Mouse (Mus musculus) neural tube, embryonic 14.5 days (tissue): Measurements from ENCODE around the gene Alad. TPM values are rescaled to one million over a fixed set of nuclear protein-coding genes. Genes with fewer than 3 reads are reported as not detected.

Experiments
- ATAC-seq: fragments of 200-750 bp; cut with Nextera tagmentation; 2 replicates; pipeline ENCODE4 v1.8.0; 2017; ENCODE audit warnings: low read depth, mild to moderate bottlenecking, moderate TSS enrichment, moderate library complexity
- H3K27ac ChIP-seq: fragments of 300-500 bp; sonication (generic); 2 replicates; pipeline ENCODE4 v1.5.1; 2014; ENCODE audit warnings: low read depth, mild to moderate bottlenecking, control low read depth, low read length, moderate library complexity, mixed read lengths
- H3K27me3 ChIP-seq: fragments of 300-500 bp; sonication (generic); 2 replicates; pipeline ENCODE4 v1.6.1; 2014; ENCODE audit warnings: low read length; ENCODE audit not compliant: control insufficient read depth, insufficient read depth
- H3K36me3 ChIP-seq: fragments of 300-500 bp; sonication (generic); 2 replicates; pipeline ENCODE4 v1.6.1; 2014; ENCODE audit warnings: low read length, mixed read lengths; ENCODE audit not compliant: control insufficient read depth, insufficient read depth
- H3K4me1 ChIP-seq: fragments of 300-500 bp; sonication (generic); 2 replicates; pipeline ENCODE4 v1.6.1; 2014; ENCODE audit warnings: low read length; ENCODE audit not compliant: control insufficient read depth, insufficient read depth
- H3K4me2 ChIP-seq: fragments of 300-500 bp; sonication (generic); 2 replicates; pipeline ENCODE4 v1.6.1; 2014; ENCODE audit warnings: mild to moderate bottlenecking, low read depth, low read length, control low read depth
- H3K4me3 ChIP-seq: fragments of 300-500 bp; sonication (generic); 2 replicates; pipeline ENCODE4 v1.5.1; 2014; ENCODE audit warnings: low read depth, low read length, control low read depth, mixed read lengths
- H3K9ac ChIP-seq: fragments of 300-500 bp; sonication (generic); replicated peaks from 2 replicates; pipeline ENCODE4 v1.6.1; 2014; ENCODE audit warnings: low read depth, mild to moderate bottlenecking, control low read depth, low read length, mixed read lengths
- H3K9me3 ChIP-seq: fragments of 300-500 bp; sonication (generic); 2 replicates; pipeline ENCODE4 v1.6.1; 2016; ENCODE audit warnings: low read length; ENCODE audit not compliant: control insufficient read depth
- WGBS: fragments of 180-500 bp; shearing (Covaris S2); extraction: QIAGEN DNeasy Blood & Tissue Kit; methylation state at CpG from one replicate; pipeline ENCODE4 v1.1.7; 2014; 5-methylcytosine and 5-hydroxymethylcytosine counted together
- polyA plus RNA-seq: library from polyadenylated mRNA; unstranded; fragments of >200 nt; fragmentation: Nextera tagmentation; extraction: Ambion mirVana; gene quantifications from 2 replicates; pipeline ENCODE4 v1.2.1, GENCODE M21; 2014

Alad gene
- polyA plus RNA-seq: 69.9 and 79.0 TPM in 2 replicates

GRCm38 (mm10) chr4:62519849-62520233, at the start of gene Alad:
Alad (minus strand) TSS chr4:62519918.
- H3K9me3 ChIP-seq: no peaks in the 10 kb centered on the region
- H3K9ac ChIP-seq: peak within 1 kb of the TSS; percentile 80
- peak within 1 kb of the TSS; percentile 80 for H3K27ac ChIP-seq
- peaks cover 16% of the 10 kb centered on the region for H3K4me1 ChIP-seq
- H3K4me2 ChIP-seq: peak within 1 kb of the TSS; percentile 79
- peak within 1 kb of the TSS; percentile 81 for H3K4me3 ChIP-seq
- peaks cover 3% of the 10 kb centered on the region; the same call in 1 of the 2 replicates for H3K27me3 ChIP-seq
- peak; percentile 88 for ATAC-seq
- WGBS: under 1% methylated on average over 34 of the region's 37 CpGs
- H3K36me3 ChIP-seq: no peaks in the 10 kb centered on the region

- Histone ChIP-seq H3K4me1 (no peaks in the 10 kb centered on the region), H3K9ac (no peak overlapping the region), H3K36me3 (no peaks in the 10 kb centered on the region), H3K4me2 (no peak overlapping the region), H3K9me3 (no peaks in the 10 kb centered on the region), H3K4me3 (no peak overlapping the region), H3K27ac (no peak overlapping the region), H3K27me3 (no peaks in the 10 kb centered on the region)
- no peak for ATAC-seq
- 100% methylated on average over 1 of the region's 1 CpGs for WGBS
Observed at GRCm38 (mm10) chr4:62568359-62568758, 48.6 kb upstream of the Alad start.

- no peak overlapping the region for H3K9ac ChIP-seq
- no peak overlapping the region for H3K27ac ChIP-seq
- H3K36me3 ChIP-seq: no peaks in the 10 kb centered on the region
- ATAC-seq: no peak
- no peaks in the 10 kb centered on the region for H3K4me1 ChIP-seq
- H3K27me3 ChIP-seq: no peaks in the 10 kb centered on the region
- no peak overlapping the region for H3K4me3 ChIP-seq
- no peaks in the 10 kb centered on the region for H3K9me3 ChIP-seq
- 87% methylated on average over 6 of the region's 6 CpGs for WGBS
- no peak overlapping the region for H3K4me2 ChIP-seq
Observed at GRCm38 (mm10) chr4:62567696-62568095, 48.0 kb upstream of the Alad start.

GRCm38 (mm10) chr4:62566530-62566929, 46.8 kb upstream of the Alad start:
- H3K36me3 ChIP-seq: no peaks in the 10 kb centered on the region
- WGBS: 92% methylated on average over 4 of the region's 4 CpGs
- ATAC-seq: no peak
- no peak overlapping the region for H3K4me3 ChIP-seq
- H3K4me1 ChIP-seq: no peaks in the 10 kb centered on the region
- H3K27ac ChIP-seq: no peak overlapping the region
- H3K9me3 ChIP-seq: no peaks in the 10 kb centered on the region
- H3K9ac ChIP-seq: no peak overlapping the region
- no peaks in the 10 kb centered on the region for H3K27me3 ChIP-seq
- H3K4me2 ChIP-seq: no peak overlapping the region

GRCm38 (mm10) chr4:62562006-62562405, 42.3 kb upstream of the Alad start:
- Histone ChIP-seq H3K9ac (no peak overlapping the region), H3K4me3 (no peak overlapping the region), H3K4me1 (no peaks in the 10 kb centered on the region), H3K36me3 (no peaks in the 10 kb centered on the region), H3K27me3 (no peaks in the 10 kb centered on the region), H3K4me2 (no peak overlapping the region), H3K9me3 (no peaks in the 10 kb centered on the region), H3K27ac (no peak overlapping the region)
- ATAC-seq: no peak
- 71% methylated on average over 4 of the region's 4 CpGs for WGBS

GRCm38 (mm10) chr4:62561630-62562001, 41.9 kb upstream of the Alad start:
- Histone ChIP-seq H3K27me3 (no peaks in the 10 kb centered on the region), H3K9ac (no peak overlapping the region), H3K4me3 (no peak overlapping the region), H3K4me1 (no peaks in the 10 kb centered on the region), H3K36me3 (no peaks in the 10 kb centered on the region), H3K27ac (no peak overlapping the region), H3K9me3 (no peaks in the 10 kb centered on the region), H3K4me2 (no peak overlapping the region)
- ATAC-seq: peak; percentile 9; the same call in 1 of the 2 replicates
- WGBS: 38% methylated on average over 3 of the region's 3 CpGs

- 22% methylated on average over 4 of the region's 4 CpGs for WGBS
- Histone ChIP-seq H3K4me2 (no peak overlapping the region), H3K27me3 (no peaks in the 10 kb centered on the region), H3K27ac (no peak overlapping the region), H3K36me3 (no peaks in the 10 kb centered on the region), H3K4me1 (no peaks in the 10 kb centered on the region), H3K9me3 (no peaks in the 10 kb centered on the region), H3K4me3 (no peak overlapping the region), H3K9ac (no peak overlapping the region)
- ATAC-seq: peak; percentile 88
Observed at GRCm38 (mm10) chr4:62560963-62561629, 41.4 kb upstream of the Alad start.

GRCm38 (mm10) chr4:62559797-62560329, 40.1 kb upstream of the Alad start, which contains the start of gene Rgs3:
Rgs3 (plus strand) TSS chr4:62559847.
- WGBS: 71% methylated on average over 6 of the region's 6 CpGs
- H3K9ac ChIP-seq: no peak within 1 kb of the TSS
- H3K4me1 ChIP-seq: no peaks in the 10 kb centered on the region
- H3K4me3 ChIP-seq: no peak within 1 kb of the TSS
- no peaks in the 10 kb centered on the region for H3K27me3 ChIP-seq
- no peaks in the 10 kb centered on the region for H3K9me3 ChIP-seq
- ATAC-seq: no peak
- no peak within 1 kb of the TSS for H3K27ac ChIP-seq
- no peaks in the 10 kb centered on the region for H3K36me3 ChIP-seq
- no peak within 1 kb of the TSS for H3K4me2 ChIP-seq

GRCm38 (mm10) chr4:62557436-62557835, 37.7 kb upstream of the Alad start:
- no peak overlapping the region for H3K27ac ChIP-seq
- 71% methylated on average over 3 of the region's 3 CpGs for WGBS

More at GRCm38 (mm10) chr4:62557436-62557835, 37.7 kb upstream of the Alad start:
- no peaks in the 10 kb centered on the region for H3K36me3 ChIP-seq
- no peak overlapping the region for H3K4me3 ChIP-seq
- no peak for ATAC-seq
- no peaks in the 10 kb centered on the region for H3K4me1 ChIP-seq
- H3K27me3 ChIP-seq: no peaks in the 10 kb centered on the region
- H3K9ac ChIP-seq: no peak overlapping the region
- H3K4me2 ChIP-seq: no peak overlapping the region
- no peaks in the 10 kb centered on the region for H3K9me3 ChIP-seq
